Mouse (Mus musculus) cerebellum, adult 2 months (tissue): ENCODE results near the gene Mtss1l.

Source experiments
- CTCF ChIP-seq: fragments of 200-500 bp; IDR thresholded peaks from 2 replicates; pipeline ENCODE4 v1.5.1; 2011; ENCODE audit warnings: low read depth, mild to moderate bottlenecking, control low read depth, low read length, moderate library complexity, borderline replicate concordance; ENCODE audit not compliant: insufficient read depth
- POLR2A ChIP-seq: fragments of 200-500 bp; IDR thresholded peaks from 2 replicates; pipeline ENCODE4 v1.6.1; 2011; ENCODE audit warnings: low read length, control low read depth, borderline replicate concordance; ENCODE audit not compliant: insufficient read depth

DNA sequence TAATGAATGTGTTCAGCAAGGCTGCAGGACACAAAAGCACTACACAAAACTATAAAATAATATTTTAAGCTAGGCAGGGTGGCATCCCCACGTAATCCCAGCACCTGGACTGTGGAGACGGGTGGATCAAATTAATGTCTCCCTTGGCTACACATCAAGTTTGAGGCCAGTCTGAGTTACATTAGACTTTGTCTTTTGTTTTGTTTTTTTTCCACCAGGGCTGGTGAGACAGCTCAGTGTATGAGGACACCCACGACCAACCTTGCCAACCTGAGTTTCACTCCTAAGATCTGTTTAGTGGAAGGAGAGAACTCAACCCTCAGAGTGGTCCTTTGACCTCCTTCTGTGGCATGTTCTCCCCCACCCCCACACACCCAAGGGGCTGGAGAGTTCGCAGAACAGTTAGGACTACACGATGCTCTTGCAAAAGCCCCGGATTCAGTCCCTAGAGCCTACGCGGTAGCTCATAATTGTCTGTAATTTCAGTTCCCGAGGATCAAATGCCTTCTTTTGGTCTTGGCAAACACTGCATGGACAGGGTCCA, 66.2 kb downstream of the Mtss1l start:
- TF ChIP-seq POLR2A (no peak), CTCF (no peak)
